Mouse (Mus musculus) heart, embryonic 14.5 days (tissue): ENCODE measurements around the gene Epb41l2. TPM values are rescaled to one million over a fixed set of nuclear protein-coding genes. Genes with fewer than 3 reads are reported as not detected.

ENCODE experiments used
- polyA plus RNA-seq: library from polyadenylated mRNA; unstranded; fragments of >200 nt; fragmentation: Nextera tagmentation; extraction: Ambion mirVana; gene quantifications from 2 replicates; pipeline ENCODE4 v1.2.1, GENCODE M21; 2014

The Epb41l2 gene
- polyA plus RNA-seq, 1 experiment from 2014 or later, result 53.5 TPM

Other genes starting within 250 kb of the Epb41l2 start
- 42.0 and 43.3 TPM in 2 replicates for gene Akap7, start 51.9 kb upstream of the Epb41l2 start, polyA plus RNA-seq
- not detected in 2 replicates for gene Smlr1, start 176.5 kb downstream of the Epb41l2 start, polyA plus RNA-seq